Mouse (Mus musculus): ENCODE data around the gene Vrk3. TPM values are rescaled to one million over a fixed set of nuclear protein-coding genes. Genes with fewer than 3 reads are reported as not detected.

Gene Vrk3
- polyA plus RNA-seq, 1 experiment from 2014 or later, result 42.2 TPM

DNA sequence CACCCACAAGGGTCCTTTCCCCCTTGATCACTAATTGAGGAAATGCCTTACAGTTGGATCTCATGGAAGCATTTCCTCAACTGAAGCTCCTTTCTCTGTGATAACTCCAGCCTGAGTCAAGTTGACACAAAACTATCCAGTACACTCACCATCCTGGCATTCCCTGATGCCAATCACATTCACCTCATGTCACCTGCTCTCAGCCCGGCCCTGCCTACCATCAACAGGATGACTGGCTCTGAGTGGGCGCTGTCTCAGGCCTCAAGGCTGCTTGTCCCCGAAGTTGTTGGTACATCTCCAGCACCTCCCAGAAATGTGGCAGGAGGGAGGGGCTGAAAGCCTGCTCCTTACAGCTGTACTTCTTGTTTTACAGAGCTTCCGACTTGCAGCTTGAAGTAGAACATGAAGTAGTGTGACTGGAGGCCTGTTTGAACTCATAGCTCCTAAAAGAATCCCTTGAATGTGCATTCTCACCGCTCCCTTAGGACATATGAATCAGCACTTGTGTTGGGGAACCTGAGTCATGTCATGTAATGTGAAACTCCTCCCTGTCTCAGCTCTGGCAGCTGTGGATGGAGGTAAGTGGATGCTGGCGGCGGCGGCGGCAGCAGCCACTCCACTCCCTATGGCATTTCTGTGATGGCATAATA lies 28.8 kb downstream of the Vrk3 start:
- H3K27me3 ChIP-seq (ENCODE audit: control insufficient read depth, insufficient read depth, low read length), result no peaks in the 10 kb centered on the region
- ATAC-seq (replicated peaks; ENCODE audit: low FRiP score) (no peak), DNase-seq (ENCODE audit: low spot score) (no peak)
- no peaks in the 10 kb centered on the region; the same call in 1 of the 2 replicates for H3K36me3 ChIP-seq (ENCODE audit: control insufficient read depth, insufficient read depth, low read length)
- H3K4me3 ChIP-seq (ENCODE audit: low read depth, low read length), result no peak overlapping the region
- no peaks in the 10 kb centered on the region for H3K9me3 ChIP-seq (ENCODE audit: control insufficient read depth, low read length)
- no peak overlapping the region for H3K27ac ChIP-seq (ENCODE audit: low read depth, low read length)
- no peak overlapping the region for H3K4me2 ChIP-seq (ENCODE audit: low read depth, low read length, severe bottlenecking)
- 88% methylated on average over 9 of the region's 9 CpGs for WGBS
- no peaks in the 10 kb centered on the region for H3K4me1 ChIP-seq (replicated peaks; ENCODE audit: control insufficient read depth, insufficient read depth, low read length)
- no peak overlapping the region for H3K9ac ChIP-seq (ENCODE audit: low read length)

DNA sequence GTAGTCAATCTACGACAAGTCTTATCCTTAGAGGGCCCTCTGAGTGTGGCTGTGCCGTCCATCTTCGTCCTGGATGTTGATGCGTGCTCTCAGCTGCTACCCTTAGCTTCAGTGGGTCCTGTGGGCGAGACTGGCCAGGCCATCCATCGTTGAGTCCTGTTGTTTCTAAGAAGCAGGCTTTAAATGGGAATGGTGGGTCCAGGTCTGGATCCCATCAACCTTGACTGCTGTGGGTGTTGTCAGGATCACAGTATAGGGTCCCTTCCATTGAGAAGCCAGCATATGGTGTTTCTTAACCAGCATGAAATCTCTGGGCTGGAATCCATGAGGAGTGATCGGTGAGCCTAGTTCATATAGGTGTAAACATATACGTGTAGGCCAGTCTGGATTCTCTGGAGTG lies 31.9 kb downstream of the Vrk3 start:
- H3K9me3 ChIP-seq (ENCODE audit: control insufficient read depth, low read length), result no peaks in the 10 kb centered on the region
- WGBS, result 89% methylated on average over 8 of the region's 8 CpGs
- no peak overlapping the region for H3K4me3 ChIP-seq (ENCODE audit: low read depth, low read length)
- H3K27ac ChIP-seq (ENCODE audit: low read depth, low read length), result no peak overlapping the region
- H3K36me3 ChIP-seq (ENCODE audit: control insufficient read depth, insufficient read depth, low read length), result no peaks in the 10 kb centered on the region
- DNase-seq (ENCODE audit: low spot score) (no peak), ATAC-seq (replicated peaks; ENCODE audit: low FRiP score) (no peak)
- H3K4me1 ChIP-seq (replicated peaks; ENCODE audit: control insufficient read depth, insufficient read depth, low read length), result no peaks in the 10 kb centered on the region
- H3K9ac ChIP-seq (ENCODE audit: low read length), result no peak overlapping the region
- H3K4me2 ChIP-seq (ENCODE audit: low read depth, low read length, severe bottlenecking), result no peak overlapping the region
- no peaks in the 10 kb centered on the region for H3K27me3 ChIP-seq (ENCODE audit: control insufficient read depth, insufficient read depth, low read length)

DNA sequence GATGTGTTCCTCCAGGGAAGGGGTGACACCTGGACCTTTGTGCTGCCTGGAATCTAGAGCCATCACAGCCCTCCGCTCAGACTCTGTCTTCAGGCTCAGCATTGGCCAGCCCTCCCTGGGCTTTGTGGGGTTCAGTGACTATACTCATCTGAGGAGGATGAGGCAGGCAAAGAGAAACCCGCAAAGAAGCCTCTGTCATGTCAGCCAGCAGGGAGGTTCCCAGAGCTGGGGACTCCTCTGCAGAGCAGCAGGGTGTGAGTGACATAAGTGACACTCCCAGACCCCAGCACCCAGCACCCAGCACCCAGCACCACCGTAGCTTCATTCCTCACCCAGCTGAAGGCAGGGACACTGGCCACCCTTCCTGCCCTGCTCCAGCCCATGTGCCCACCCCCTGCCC lies 41.3 kb downstream of the Vrk3 start:
- ATAC-seq (replicated peaks; ENCODE audit: low FRiP score), result no peak
- Histone ChIP-seq H3K36me3 (ENCODE audit: control insufficient read depth, insufficient read depth, low read length) (no peaks in the 10 kb centered on the region), H3K9me3 (ENCODE audit: control insufficient read depth, low read length) (no peaks in the 10 kb centered on the region), H3K27ac (ENCODE audit: low read depth, low read length) (no peak overlapping the region), H3K4me2 (ENCODE audit: low read depth, low read length, severe bottlenecking) (no peak overlapping the region), H3K4me1 (replicated peaks; ENCODE audit: control insufficient read depth, insufficient read depth, low read length) (no peaks in the 10 kb centered on the region), H3K27me3 (ENCODE audit: control insufficient read depth, insufficient read depth, low read length) (no peaks in the 10 kb centered on the region), H3K9ac (ENCODE audit: low read length) (no peak overlapping the region), H3K4me3 (ENCODE audit: low read depth, low read length) (no peak overlapping the region)
- DNase-seq (ENCODE audit: low spot score), result no peak
- WGBS, result 71% methylated on average over 3 of the region's 3 CpGs

DNA sequence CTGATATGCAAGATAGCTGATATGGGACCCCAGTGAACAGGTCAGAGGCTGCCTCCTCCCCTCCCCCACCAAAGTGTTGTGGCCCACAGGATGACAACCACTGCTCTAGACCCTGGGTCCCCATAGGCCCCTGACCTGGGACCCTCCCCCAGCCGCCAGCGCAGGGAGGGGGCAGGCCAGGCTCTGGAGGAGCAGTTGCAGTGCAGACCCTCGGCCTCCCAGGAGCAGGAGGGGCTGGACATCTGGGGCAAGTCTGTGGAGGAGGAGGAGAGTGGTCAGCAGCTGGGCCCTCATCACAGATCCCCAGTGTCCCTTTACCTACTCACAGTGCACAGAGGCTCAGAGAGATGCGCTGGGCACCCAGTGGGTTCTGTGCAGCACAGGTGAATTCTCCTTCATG lies 41.9 kb downstream of the Vrk3 start:
- no peak for DNase-seq (ENCODE audit: low spot score)
- WGBS, result 67% methylated on average over 4 of the region's 4 CpGs
- Histone ChIP-seq H3K4me3 (ENCODE audit: low read depth, low read length) (no peak overlapping the region), H3K27me3 (ENCODE audit: control insufficient read depth, insufficient read depth, low read length) (no peaks in the 10 kb centered on the region), H3K4me2 (ENCODE audit: low read depth, low read length, severe bottlenecking) (no peak overlapping the region), H3K36me3 (ENCODE audit: control insufficient read depth, insufficient read depth, low read length) (no peaks in the 10 kb centered on the region), H3K4me1 (replicated peaks; ENCODE audit: control insufficient read depth, insufficient read depth, low read length) (no peaks in the 10 kb centered on the region), H3K9ac (ENCODE audit: low read length) (no peak overlapping the region), H3K27ac (ENCODE audit: low read depth, low read length) (no peak overlapping the region), H3K9me3 (ENCODE audit: control insufficient read depth, low read length) (no peaks in the 10 kb centered on the region; the same call in 1 of the 2 replicates)
- ATAC-seq (replicated peaks; ENCODE audit: low FRiP score), result no peak

DNA sequence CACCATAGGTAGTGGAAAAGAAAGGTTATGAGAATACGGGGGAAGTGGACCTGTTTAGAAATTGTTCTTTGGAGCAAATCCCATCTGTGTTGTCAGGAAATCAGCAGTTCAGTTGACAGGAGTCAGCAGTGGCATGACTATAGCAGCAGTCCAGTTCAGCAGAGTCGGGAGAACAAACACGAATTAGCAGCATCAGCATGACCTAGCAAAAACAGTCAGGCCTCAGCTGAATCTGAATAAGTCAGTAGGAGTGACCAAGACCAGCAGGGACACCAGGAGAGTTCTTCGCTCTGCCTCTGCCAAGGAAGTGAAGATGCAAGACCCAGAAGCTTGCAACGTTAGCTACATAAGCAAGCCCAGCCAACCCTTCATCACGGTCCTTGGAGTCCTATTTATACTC lies 44.6 kb downstream of the Vrk3 start:
- WGBS, result 91% methylated on average over 6 of the region's 6 CpGs
- ATAC-seq (replicated peaks; ENCODE audit: low FRiP score), result no peak
- no peaks in the 10 kb centered on the region for H3K4me1 ChIP-seq (replicated peaks; ENCODE audit: control insufficient read depth, insufficient read depth, low read length)
- H3K4me3 ChIP-seq (ENCODE audit: low read depth, low read length), result no peak overlapping the region
- H3K36me3 ChIP-seq (ENCODE audit: control insufficient read depth, insufficient read depth, low read length), result no peaks in the 10 kb centered on the region
- H3K9ac ChIP-seq (ENCODE audit: low read length), result no peak overlapping the region
- no peak for DNase-seq (ENCODE audit: low spot score)
- no peaks in the 10 kb centered on the region for H3K27me3 ChIP-seq (ENCODE audit: control insufficient read depth, insufficient read depth, low read length)
- H3K9me3 ChIP-seq (ENCODE audit: control insufficient read depth, low read length), result no peaks in the 10 kb centered on the region; the same call in none of the 2 replicates
- H3K27ac ChIP-seq (ENCODE audit: low read depth, low read length), result no peak overlapping the region
- H3K4me2 ChIP-seq (ENCODE audit: low read depth, low read length, severe bottlenecking), result no peak overlapping the region

DNA sequence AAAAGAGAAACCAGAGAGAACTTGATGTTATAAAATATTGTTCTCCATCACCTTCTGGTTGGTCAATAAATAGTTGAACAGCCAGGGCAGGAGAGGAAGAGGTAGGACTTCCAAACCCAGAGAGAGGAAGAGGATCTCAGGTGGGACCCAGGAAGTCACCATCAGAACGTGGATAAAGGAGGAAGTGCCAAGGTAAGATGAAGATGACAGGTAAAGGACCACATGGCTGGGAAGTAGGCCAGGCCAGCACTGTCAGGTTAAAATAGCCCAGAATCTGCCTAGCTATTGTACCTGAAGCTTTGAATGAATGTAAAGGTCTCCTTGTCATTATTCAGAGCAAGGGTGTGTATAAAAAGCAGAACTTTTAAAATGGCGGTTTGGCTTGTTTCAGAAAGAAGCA lies 60.7 kb downstream of the Vrk3 start:
- WGBS, result 87% methylated on average over 2 of the region's 2 CpGs
- no peaks in the 10 kb centered on the region for H3K27me3 ChIP-seq (ENCODE audit: control insufficient read depth, insufficient read depth, low read length)
- H3K4me3 ChIP-seq (ENCODE audit: low read depth, low read length), result no peak overlapping the region
- no peak overlapping the region for H3K9ac ChIP-seq (ENCODE audit: low read length)
- ATAC-seq (replicated peaks; ENCODE audit: low FRiP score) (no peak), DNase-seq (ENCODE audit: low spot score) (no peak)
- no peaks in the 10 kb centered on the region for H3K36me3 ChIP-seq (ENCODE audit: control insufficient read depth, insufficient read depth, low read length)
- H3K4me2 ChIP-seq (ENCODE audit: low read depth, low read length, severe bottlenecking), result no peak overlapping the region
- no peaks in the 10 kb centered on the region for H3K4me1 ChIP-seq (replicated peaks; ENCODE audit: control insufficient read depth, insufficient read depth, low read length)
- no peaks in the 10 kb centered on the region for H3K9me3 ChIP-seq (ENCODE audit: control insufficient read depth, low read length)
- no peak overlapping the region for H3K27ac ChIP-seq (ENCODE audit: low read depth, low read length)

DNA sequence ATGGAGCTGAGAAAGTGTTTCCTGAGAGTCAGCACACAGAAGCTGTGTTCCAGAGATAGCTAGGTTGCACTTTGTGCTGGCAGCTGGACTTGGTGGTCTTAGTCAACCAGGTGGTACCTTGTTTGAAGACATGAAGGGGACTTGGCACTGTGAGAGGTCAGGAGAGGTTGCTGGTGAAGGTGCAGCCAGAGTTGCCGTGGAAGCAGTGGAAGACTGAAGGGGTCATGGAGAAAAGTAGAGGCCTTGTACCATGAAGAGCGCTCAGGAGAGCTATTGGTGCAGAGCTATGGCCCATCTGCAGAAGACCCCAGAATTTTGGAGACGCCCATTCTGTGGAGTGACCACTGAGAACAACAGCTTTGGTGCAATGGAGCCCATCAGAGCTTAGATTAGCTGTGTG lies 61.3 kb downstream of the Vrk3 start:
- H3K4me3 ChIP-seq (ENCODE audit: low read depth, low read length), result no peak overlapping the region
- no peak overlapping the region for H3K27ac ChIP-seq (ENCODE audit: low read depth, low read length)
- DNase-seq (ENCODE audit: low spot score), result no peak
- no peaks in the 10 kb centered on the region for H3K4me1 ChIP-seq (replicated peaks; ENCODE audit: control insufficient read depth, insufficient read depth, low read length)
- no peak overlapping the region for H3K9ac ChIP-seq (ENCODE audit: low read length)
- H3K36me3 ChIP-seq (ENCODE audit: control insufficient read depth, insufficient read depth, low read length), result no peaks in the 10 kb centered on the region
- H3K4me2 ChIP-seq (ENCODE audit: low read depth, low read length, severe bottlenecking), result no peak overlapping the region
- WGBS, result 92% methylated on average over 3 of the region's 3 CpGs
- ATAC-seq (replicated peaks; ENCODE audit: low FRiP score), result no peak
- H3K27me3 ChIP-seq (ENCODE audit: control insufficient read depth, insufficient read depth, low read length), result no peaks in the 10 kb centered on the region
- no peaks in the 10 kb centered on the region for H3K9me3 ChIP-seq (ENCODE audit: control insufficient read depth, low read length)

DNA sequence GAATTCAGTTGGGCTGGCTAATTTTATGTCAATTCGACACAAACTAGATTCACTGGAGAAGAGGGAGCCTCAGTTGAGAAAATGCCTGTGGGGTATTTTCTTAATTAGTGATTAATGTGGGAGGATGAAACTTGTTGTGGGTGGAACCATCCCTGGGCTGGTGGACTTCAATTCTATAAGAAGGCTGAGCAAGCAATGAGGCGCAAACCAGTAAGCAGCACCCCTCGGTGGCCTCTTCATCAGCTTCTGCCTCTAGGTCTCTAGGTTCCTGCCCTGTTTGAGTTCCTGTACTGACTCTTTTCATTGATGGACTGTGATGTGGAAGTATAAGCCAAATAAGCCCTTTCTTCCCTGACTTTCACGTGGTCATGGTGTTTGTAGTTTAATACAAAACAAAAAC lies 62.2 kb downstream of the Vrk3 start:
- no peak overlapping the region for H3K4me2 ChIP-seq (ENCODE audit: low read depth, low read length, severe bottlenecking)
- no peaks in the 10 kb centered on the region for H3K36me3 ChIP-seq (ENCODE audit: control insufficient read depth, insufficient read depth, low read length)
- whole genome bisulfite sequencing, result 86% methylated on average over 4 of the region's 4 CpGs
- H3K9ac ChIP-seq (ENCODE audit: low read length), result no peak overlapping the region
- no peak overlapping the region for H3K4me3 ChIP-seq (ENCODE audit: low read depth, low read length)
- H3K4me1 ChIP-seq (replicated peaks; ENCODE audit: control insufficient read depth, insufficient read depth, low read length), result peaks cover 4% of the 10 kb centered on the region
- no peaks in the 10 kb centered on the region for H3K9me3 ChIP-seq (ENCODE audit: control insufficient read depth, low read length)
- no peak overlapping the region for H3K27ac ChIP-seq (ENCODE audit: low read depth, low read length)
- no peak for ATAC-seq (replicated peaks; ENCODE audit: low FRiP score)
- no peaks in the 10 kb centered on the region for H3K27me3 ChIP-seq (ENCODE audit: control insufficient read depth, insufficient read depth, low read length)
- no peak for DNase-seq (ENCODE audit: low spot score)

DNA sequence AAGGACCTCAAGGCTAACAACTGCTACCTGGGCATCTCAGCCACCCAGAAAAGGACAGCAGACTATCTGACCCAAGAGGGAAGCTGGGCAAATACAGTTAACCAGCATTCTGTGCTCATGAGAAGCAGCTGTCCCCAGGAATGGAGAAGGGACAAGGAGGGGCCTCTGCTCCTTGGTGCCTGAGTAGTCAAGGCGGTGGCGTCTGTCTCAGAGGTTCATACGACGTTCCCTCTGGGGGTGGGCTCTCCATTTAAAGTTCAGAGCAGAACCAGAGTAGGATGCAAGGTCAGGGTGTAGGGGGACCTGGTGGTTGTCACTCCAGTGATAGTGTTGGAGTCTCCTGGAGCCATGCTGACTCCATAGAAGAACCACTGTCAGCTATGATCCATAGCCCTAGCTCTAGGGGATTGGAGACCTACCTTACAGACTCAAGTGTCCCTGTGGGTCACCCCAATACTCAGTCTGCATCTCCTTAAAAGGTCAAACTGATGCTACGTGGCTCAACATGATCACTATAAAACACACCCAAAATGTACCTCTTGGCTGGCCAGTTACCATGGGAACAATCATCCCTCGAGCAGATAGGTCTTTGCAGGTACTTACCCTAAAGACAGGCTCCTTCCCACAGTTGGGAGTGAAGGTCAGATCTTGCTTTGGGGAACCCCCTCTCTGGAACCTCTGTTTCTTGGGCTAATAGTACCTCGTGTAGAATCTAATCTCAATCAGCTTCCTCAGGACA lies 62.8 kb downstream of the Vrk3 start:
- Histone ChIP-seq H3K4me1 (replicated peaks; ENCODE audit: control insufficient read depth, insufficient read depth, low read length) (peaks cover 4% of the 10 kb centered on the region), H3K9me3 (ENCODE audit: control insufficient read depth, low read length) (no peaks in the 10 kb centered on the region), H3K9ac (ENCODE audit: low read length) (no peak overlapping the region), H3K27me3 (ENCODE audit: control insufficient read depth, insufficient read depth, low read length) (no peaks in the 10 kb centered on the region), H3K27ac (ENCODE audit: low read depth, low read length) (no peak overlapping the region), H3K36me3 (ENCODE audit: control insufficient read depth, insufficient read depth, low read length) (no peaks in the 10 kb centered on the region), H3K4me2 (ENCODE audit: low read depth, low read length, severe bottlenecking) (no peak overlapping the region), H3K4me3 (ENCODE audit: low read depth, low read length) (no peak overlapping the region)
- WGBS, result 94% methylated on average over 7 of the region's 7 CpGs
- ATAC-seq (replicated peaks; ENCODE audit: low FRiP score) (no peak), DNase-seq (ENCODE audit: low spot score) (no peak)
